Mouse (Mus musculus) heart, postnatal 4 days (tissue): Measurements from ENCODE around the gene Stmn1. TPM values are rescaled to one million over a fixed set of nuclear protein-coding genes. Genes with fewer than 3 reads are reported as not detected.
A peak's percentile ranks its signal among the peaks of the same experiment; 100 is the strongest.

Experiments used
- DNase-seq: peaks from one replicate; pipeline ENCODE4 v3.0.0; 2021
- microRNA-seq, 2 experiments: library from miRNA; unstranded; fragments of <30 nt; microRNA quantifications; one replicate each; pipeline ENCODE4 v1.2.0; 2021 to 2022
- total RNA-seq, 2 experiments: library from RNA; stranded (reverse); gene quantifications; 2 replicates each; pipeline ENCODE4 v1.2.3; 2021

Stmn1 gene
- total RNA-seq, 2 experiments from 2014 or later, result 312 to 327 TPM

GRCm38 (mm10) chr4:134515614-134516013 lies 47.5 kb downstream of the Stmn1 start:
- no peak for DNase-seq

- peak; percentile 63 for DNase-seq
Measured at GRCm38 (mm10) chr4:134516981-134517380, 48.9 kb downstream of the Stmn1 start.

GRCm38 (mm10) chr4:134517719-134518118 lies 49.6 kb downstream of the Stmn1 start:
- DNase-seq, result no peak

GRCm38 (mm10) chr4:134518541-134518940 lies 50.4 kb downstream of the Stmn1 start:
- no peak for DNase-seq

- no peak for DNase-seq
Measured at GRCm38 (mm10) chr4:134519281-134519680, 51.2 kb downstream of the Stmn1 start.

Small RNA genes lying within 50 kb of the gene (microRNA-seq; reads per million reads assigned to microRNA genes)
- gene Gm23634, result 1.8 to 3.1 reads per million in 2 experiments

Other genes starting within 250 kb of the Stmn1 start
- gene Catsper4, start 240.9 kb upstream of the Stmn1 start, total RNA-seq, result not detected
- 1 to 10 TPM; 1.6 to 2.0 TPM for gene Cnksr1, start 229.9 kb upstream of the Stmn1 start, total RNA-seq
- gene E130218I03Rik, start 224.7 kb upstream of the Stmn1 start, total RNA-seq, result not detected
- 1 to 10 TPM; 5.8 TPM for gene Zfp593, start 222.7 kb upstream of the Stmn1 start, total RNA-seq
- not detected for gene Gm30191, start 221.4 kb upstream of the Stmn1 start, total RNA-seq
- 10 to 100 TPM in 1 of 2 experiments, 1 to 10 TPM in 1; 8.9 to 10.3 TPM for gene Grrp1, start 214.2 kb upstream of the Stmn1 start, total RNA-seq
- 10 to 100 TPM; 11.8 to 12.2 TPM for gene Pdik1l, start 180.4 kb upstream of the Stmn1 start, total RNA-seq
- 100 to 1,000 TPM; 199 to 226 TPM for gene Trim63, start 153.2 kb upstream of the Stmn1 start, total RNA-seq
- gene Slc30a2, start 125.1 kb upstream of the Stmn1 start, total RNA-seq, result under 1 TPM; 0.29 to 0.61 TPM
- gene Extl1, start 84.5 kb upstream of the Stmn1 start, total RNA-seq, result 1 to 10 TPM; 2.7 to 2.9 TPM
- gene Pafah2, start 72.0 kb upstream of the Stmn1 start, total RNA-seq, result 1 to 10 TPM; 8.6 to 8.9 TPM
- 1 to 10 TPM; 8.2 to 9.0 TPM for gene Paqr7, start 28.4 kb downstream of the Stmn1 start, total RNA-seq
- gene Aunip, start 42.7 kb downstream of the Stmn1 start, total RNA-seq, result 1 to 10 TPM; 2.9 to 3.6 TPM
- gene Mtfr1l, start 67.1 kb downstream of the Stmn1 start, total RNA-seq, result 100 to 1,000 TPM; 145 to 150 TPM
- gene Selenon, start 83.8 kb downstream of the Stmn1 start, total RNA-seq, result 10 to 100 TPM; 46.4 to 49.9 TPM
- gene Man1c1, start 236.0 kb downstream of the Stmn1 start, total RNA-seq, result 10 to 100 TPM; 30.4 to 30.7 TPM